Mouse (Mus musculus): ENCODE measurements around the gene Dnm2.
A peak's percentile ranks its signal among the peaks of the same experiment; 100 is the strongest.

The Dnm2 gene

DNA sequence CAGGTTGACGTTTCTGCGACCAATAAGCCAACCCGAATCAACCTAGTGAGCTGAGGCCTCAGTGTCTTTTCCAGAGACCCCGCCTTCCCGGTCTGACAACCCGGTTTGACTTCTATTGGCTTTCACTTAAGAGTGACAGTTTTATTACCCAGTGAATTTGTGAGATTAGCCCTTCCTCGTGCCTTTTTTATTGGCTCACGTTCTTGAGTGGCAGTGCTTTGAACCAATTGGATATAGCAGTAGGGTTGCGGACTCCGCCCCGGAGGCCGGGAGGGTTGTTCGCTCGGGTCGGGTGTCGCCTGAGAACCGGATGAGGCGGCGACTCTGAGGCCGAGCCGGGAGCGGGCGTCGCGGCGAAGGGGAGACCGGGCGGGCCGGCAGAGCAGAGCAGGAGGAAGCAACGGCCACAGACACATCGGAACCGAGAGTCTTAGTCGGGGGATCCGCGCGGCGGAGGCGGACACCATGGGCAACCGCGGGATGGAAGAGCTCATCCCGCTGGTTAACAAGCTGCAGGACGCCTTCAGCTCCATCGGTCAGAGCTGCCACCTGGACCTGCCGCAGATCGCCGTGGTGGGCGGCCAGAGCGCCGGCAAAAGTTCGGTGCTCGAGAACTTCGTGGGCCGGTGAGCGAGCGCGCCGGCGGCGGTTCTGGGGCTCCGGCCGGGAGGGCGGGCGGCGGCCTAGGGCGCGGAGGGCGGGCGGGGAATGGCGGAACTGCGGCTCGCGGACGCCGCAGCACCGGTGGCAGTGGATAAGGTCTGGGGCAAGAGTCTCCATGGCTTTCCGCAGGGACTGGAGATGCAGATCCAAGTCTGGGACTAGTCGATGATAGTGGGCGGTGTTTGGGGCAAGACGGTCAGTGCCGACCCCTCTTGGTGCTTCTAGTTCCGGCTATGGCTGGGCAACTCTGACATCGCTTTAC, at the start of gene Dnm2:
Dnm2 (plus strand) TSS at position 278 of the 925 bp plus-strand sequence.
- peak; percentile 100 for DNase-seq (ENCODE audit: extremely low spot score)

DNA sequence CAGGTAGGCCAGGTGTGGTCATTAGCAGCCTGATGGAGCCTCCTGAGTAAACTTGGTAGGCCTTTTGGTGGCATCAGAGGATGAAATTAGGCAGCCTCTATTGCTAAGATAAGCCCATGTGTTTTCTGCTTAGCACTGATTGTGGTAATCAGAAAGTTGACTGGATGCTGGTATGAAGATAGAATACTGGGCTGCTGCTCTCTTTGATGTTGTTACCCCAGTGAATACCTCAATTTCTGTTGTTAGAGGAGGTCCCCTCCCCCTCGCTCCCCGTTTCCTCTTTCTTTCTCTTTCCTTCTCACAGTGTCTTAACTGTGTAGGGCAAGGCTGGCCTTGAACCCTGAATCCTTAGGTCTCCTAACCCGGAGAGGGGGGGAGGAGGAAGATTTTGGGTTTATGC, 45.5 kb upstream of the Dnm2 start:
- no peak for DNase-seq (ENCODE audit: extremely low spot score)

DNA sequence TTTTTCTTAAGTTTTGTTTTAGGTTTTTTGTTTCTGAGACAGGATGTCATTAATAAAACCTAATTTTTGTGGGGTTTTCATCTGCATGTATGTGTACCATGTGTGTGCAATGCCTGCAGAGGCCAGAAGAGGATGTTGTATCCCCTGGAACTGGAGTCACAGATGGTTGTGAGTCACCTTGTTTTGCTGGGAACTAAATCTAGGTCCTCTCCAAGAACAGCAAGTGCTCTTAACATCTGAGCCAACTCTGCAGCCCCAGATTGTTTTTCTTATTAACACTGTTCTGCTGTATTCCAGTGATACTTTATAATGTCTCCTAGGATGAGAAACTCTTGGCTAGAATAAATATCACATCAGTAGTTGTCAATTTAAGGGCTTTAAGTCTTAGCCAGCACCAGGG, 43.8 kb upstream of the Dnm2 start:
- DNase-seq (ENCODE audit: extremely low spot score), result no peak

DNA sequence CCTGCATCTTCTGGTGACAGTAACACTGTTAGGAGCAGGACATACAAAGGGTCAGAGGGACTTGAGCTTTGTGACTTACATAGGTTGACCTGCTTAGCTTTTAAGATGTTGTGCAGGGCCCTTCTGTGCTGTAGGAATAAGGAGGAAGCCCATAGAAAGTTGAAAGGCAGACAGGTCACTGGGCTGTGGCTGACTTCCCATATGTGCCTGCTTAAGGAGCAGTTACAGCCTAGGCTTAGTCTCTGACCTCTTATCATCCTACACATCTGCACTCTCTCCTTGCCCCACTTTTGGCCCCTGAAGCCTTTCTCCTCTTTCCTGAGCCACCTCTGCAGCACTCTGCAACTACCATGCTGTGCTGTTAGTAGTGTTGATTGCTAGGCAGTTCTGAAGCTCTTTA, 40.7 kb upstream of the Dnm2 start:
- no peak for DNase-seq (ENCODE audit: extremely low spot score)

DNA sequence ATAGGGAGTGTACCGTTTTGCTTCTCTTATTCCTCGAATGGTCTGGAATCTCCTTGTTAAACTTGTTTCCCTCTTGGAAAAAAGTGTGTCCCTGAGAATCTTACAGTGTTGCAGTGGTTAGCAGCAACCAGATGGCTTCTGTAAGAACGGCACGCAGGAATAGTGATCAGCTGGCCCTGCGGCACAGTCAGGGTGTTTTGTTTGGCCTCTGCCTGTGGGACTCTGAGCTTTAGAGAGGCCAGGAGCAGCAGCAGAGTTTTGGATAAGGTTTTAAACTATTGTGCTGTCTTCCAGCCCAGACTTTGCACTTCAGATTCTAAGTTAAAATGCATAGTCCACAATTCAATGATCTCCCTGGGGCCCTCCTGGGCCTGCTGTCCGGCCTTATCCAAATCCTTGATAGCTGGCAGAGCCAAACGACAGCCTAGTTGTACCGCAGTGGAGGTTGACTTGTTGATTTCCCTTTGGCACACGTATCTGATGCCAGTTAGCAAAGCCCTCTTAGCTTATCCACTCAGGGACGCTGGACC, 32.0 kb upstream of the Dnm2 start:
- DNase-seq (ENCODE audit: extremely low spot score), result no peak

DNA sequence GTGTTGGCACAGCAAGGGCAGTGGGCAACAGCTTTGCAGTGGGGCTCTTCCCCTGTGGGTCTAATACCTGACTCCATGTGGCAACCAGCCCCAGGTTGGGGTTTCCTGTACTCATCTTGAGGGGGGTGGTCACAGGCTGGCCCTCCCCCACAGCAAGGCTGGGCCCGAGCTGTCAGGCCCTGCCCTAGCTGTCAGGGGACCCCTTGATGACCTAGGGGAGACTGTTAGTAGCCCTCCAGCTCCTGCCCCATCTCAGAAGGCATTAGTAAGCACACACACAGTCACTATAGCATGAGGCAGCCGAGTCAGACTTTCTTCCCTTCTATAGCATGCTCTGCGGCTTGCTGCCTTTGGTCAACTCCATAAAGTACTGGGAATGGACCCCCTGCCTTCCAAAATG, 29.0 kb upstream of the Dnm2 start:
- no peak for DNase-seq (ENCODE audit: extremely low spot score)

DNA sequence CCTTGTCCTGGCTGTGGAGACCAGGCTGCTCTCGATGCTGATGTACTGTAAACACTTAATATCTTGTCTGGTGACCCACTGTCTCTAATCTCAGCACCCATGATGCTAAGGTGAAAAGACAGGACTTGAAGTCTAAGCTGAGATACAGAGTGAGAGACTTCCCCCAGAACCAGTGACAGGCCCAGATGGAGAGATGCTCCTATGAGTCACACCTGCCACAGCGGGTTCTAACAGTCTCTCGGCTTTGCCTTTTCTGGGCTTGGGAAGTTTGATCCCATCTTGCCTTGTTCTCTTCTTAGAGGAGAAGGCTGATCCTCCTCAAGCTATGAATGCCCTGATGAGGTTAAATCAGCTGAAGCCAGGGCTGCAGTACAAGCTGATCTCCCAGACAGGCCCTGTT, 27.5 kb upstream of the Dnm2 start:
- DNase-seq (ENCODE audit: extremely low spot score), result no peak

DNA sequence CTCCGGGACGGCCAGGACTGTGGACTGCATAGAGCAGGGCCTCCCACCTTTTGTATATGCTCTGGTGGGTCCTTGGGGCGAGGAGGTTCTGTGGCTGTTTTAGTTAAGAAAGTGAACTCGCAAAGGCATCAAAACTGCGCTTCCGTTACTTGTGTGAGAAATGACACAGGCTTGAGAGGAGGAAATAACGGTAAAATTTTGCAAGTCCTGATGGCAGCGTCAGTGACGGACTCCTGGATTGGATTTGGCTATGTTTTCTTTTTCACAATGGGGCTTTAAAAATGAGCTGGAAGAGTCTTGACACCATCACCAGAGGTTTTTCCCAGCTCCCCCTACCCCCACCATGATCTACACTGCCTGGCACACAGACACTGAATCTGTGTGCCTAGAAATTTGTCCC, 23.7 kb upstream of the Dnm2 start:
- no peak for DNase-seq (ENCODE audit: extremely low spot score)

DNA sequence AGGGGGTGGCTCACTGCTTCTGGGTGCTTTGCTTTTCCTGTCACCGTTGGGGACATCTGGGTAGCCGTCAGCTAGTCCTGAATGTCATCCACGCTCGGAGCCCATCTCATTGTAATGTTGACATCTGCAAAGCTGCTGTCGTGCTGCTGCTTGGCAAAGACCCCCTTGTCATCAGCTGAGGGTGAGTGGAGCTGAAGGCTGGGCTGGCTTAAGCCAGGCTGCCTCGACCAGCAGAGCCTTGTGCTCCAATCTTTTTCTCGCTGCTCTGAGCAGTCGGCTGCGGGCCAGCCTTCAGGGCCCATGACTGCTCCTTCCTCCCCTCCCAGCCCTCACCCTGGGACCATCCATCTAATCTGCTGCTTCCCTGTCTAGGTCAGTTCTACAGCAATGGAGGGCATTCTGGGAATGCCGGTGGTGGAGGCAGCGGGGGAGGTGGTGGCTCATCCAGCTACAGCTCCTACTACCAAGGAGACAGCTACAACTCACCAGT, 21.9 kb upstream of the Dnm2 start:
- no peak for DNase-seq (ENCODE audit: extremely low spot score)

DNA sequence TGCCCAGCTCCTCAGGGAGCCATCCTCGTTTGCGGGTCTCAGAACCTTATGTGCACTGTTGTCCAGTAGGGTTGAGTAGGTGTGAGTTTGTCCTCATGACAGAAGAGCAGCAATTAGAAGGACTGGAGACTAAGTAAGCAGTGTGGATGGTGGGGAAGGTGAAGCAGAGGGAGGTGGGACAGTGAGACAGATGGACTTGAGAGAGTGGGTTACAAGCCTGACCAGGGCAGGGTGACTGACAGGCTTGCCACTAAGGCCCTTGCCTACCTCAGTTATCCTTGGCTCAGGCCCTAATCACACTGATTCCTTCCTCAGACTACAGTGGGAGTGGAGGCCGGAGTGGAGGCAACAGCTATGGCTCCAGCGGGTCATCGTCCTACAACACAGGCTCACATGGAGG, 21.0 kb upstream of the Dnm2 start:
- no peak for DNase-seq (ENCODE audit: extremely low spot score)

DNA sequence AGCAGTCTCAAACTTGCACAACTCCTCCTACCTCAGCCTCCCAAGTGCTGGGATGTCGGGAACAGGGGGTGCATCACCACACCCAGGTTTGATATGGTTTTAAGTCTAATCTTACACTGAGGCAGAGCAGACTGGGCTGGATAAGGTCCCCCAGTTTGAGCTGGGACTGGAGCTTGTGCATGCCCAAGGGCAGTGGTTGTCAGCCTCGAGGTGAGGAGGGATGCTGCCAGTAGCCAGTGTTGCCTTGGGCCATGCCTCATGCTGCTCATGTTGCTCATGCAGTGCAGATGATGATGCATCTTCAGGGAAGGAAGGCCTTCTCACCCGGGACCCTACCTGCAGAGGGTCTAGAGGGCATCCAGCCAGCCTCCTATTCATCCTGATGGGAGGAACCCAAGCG, 19.2 kb upstream of the Dnm2 start:
- no peak for DNase-seq (ENCODE audit: extremely low spot score)

DNA sequence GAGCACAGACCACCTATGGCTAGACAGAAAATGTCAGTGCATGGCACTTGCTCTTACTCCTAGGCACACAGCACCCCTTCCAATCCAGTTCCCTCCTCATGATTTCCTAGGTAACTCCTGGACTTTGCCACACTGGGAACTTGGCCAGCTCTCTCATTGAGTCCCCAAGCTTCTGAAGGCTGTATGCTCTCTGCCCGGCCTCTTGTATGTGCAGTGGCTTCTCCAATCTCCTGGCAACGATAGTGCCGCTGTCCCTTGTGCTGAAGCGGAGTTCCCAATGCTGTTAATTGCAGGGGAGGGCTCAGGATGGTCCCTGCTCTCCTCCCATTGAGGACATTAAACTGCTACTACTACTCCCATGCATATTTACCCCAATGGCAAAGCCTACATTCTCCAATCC, 16.8 kb upstream of the Dnm2 start:
- peak; percentile 39 for DNase-seq (ENCODE audit: extremely low spot score)

DNA sequence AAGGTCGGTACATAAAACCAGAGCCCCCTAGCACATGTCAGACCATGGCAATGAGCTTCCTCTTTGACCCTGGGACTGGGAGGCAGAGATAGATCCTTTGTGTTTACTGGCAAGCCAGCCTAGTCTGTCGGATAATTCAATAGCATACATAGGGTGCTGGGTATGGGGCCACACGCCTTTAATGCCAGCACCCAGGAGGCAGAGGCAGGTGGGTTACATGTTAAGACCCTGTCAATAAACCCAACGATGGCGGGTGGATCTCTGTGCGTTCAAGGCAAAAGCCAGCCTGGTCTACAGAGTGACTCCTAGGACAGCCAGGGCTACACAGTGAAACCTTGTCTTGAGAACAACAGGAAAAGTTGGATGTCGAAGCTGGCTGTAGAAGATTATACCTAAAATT, 16.1 kb upstream of the Dnm2 start:
- DNase-seq (ENCODE audit: extremely low spot score), result no peak

DNA sequence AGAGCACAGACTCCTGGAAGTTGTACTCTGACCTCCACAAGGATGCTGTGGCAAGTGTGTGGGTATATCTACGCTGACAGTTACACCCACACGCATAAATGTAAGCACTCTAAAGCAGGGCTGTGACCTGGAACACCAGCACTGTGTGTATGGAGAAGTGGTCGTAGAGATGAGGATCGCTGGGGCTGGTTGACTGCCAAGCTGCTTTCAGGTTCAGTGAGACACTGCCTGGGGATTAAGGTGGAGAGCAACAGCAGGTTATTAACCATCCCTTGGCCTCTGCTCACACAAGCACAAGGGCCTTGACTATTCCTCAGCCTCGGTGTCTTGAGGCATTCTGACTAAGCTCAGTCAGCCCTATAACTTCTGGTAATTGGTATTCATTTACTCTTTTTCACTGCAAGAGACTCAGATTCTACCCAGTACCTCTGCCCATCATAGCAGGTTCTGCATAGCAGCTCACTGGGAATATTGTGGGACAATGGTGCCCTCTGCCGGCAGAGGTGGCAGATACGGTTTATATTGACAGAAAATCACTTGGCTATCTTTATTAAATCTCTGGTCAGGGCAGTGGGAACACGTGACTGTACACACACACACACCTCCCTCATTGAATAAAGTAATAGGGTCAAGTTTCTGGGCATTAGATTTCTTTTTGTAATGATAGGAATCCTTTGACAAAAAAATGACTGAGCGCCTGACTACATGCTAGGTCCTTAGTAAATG, 15.0 kb upstream of the Dnm2 start:
- peak; percentile 79 for DNase-seq (ENCODE audit: extremely low spot score)

DNA sequence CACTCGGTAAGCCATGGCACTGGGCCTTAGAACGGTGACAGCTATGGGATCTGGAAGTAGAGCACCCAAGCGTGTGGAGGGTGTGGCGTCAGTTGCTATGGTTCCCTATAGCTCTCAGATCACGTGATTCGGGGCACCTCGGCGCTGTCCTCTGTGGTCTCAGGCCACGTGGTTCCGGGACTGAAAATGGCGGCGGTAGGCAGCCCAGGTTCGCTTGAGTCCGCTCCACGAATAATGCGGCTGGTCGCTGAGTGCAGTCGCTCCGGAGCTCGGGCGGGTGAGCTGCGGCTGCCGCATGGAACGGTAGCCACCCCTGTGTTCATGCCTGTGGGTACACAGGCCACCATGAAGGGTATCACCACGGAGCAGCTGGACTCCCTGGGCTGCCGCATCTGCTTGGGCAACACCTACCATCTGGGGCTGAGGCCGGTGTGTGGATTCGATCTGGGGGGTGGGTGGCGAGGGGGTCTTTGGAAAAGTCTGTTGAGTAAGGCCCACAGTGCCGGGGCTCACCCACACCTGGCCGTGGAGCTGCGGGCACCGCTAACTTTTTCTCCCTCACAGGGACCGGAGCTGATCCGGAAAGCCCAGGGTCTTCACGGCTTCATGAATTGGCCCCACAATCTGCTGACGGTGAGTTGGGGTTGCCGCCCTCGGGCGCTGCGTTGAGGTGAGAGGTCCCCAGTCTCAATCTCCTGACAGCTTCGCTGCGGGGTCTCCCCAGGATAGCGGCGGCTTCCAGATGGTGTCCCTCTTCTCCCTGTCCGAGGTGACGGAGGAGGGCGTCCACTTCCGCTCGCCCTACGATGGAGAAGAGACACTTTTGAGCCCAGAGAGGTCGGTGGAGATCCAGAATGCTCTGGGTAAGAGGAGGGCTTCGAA, 12.8 kb upstream of the Dnm2 start, which contains the start of gene Qtrt1:
Qtrt1 (plus strand) TSS at position 169 of the 882 bp plus-strand sequence.
- DNase-seq (ENCODE audit: extremely low spot score), result peak; percentile 85

DNA sequence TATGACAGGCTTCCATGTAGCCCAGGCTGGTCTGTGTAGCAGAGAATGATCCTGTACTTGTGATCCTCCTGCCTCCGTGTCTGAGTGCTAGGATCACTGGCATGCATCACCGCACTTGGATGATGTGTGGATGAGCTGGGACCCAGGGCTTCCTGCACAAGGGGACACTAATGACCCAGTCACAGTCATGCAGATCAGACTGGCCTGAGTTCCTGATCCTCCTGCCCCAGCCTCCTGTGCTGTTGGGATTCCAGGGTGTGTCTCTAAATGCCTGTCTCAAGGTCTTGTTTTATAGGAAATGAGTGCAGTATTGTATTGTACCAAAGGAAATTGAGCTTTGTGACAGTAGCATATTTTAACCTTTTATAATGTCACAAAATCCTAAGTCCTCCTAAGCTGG, 6.8 kb upstream of the Dnm2 start:
- DNase-seq (ENCODE audit: extremely low spot score), result no peak

DNA sequence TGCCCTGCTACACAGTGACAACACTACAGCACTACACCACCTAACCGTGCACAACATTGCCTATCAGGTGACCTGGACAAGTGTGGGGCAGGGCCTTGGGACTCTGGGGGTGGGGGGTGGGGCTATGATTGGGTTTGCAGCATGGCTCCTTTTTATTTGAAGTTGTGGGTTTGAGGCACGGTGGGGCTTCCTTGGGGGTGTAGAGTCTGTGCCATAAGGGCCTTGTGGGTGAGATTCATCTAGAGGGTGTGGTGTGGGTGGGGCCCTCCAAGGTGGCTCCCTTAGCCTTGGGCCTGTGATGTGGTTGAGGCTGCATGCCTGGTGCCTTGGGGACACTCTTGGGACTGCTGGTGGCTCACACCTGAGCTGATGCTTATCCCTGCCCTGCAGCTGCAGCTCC, 5.1 kb upstream of the Dnm2 start:
- DNase-seq (ENCODE audit: extremely low spot score), result no peak

DNA sequence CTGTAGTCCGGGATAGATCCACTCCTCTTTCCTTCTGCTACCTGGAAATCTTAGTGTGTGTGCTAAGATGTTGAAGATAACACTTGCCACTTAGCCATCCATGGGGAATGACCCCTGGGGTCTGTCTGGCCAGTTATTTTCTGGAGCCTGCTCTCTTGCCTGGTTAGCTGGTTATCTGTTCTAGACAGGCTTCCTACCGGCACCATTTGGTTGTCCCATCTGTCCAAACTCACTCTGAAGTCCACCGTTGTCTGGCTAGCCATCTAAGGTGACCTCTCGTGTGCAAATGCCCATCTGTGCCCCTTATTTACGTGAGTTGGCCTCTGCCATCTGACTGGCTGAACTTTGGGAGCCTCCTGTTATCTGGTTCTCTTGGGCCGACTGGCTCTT, 843 bp downstream of the Dnm2 start:
- DNase-seq (ENCODE audit: extremely low spot score), result no peak

DNA sequence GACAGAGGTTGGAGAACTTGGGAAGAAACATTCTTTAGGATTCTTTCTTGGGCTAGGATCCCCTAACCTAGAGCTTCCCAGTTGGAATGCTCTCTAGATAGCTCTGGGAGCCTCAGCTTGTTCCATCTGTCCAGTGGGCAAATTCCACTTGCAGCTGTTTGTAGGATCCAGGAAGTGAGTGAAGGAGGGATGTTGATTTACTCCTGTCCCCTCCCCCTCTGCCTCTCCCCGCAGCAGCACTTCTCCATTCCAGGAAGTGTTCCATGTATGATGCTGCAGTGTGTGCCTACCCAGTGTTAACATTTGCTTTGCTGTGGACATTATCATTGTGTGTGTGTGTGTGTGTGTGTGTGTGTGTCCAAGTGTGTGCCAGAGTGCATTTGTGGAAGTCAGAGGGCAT, 1.3 kb downstream of the Dnm2 start:
- no peak for DNase-seq (ENCODE audit: extremely low spot score)

DNA sequence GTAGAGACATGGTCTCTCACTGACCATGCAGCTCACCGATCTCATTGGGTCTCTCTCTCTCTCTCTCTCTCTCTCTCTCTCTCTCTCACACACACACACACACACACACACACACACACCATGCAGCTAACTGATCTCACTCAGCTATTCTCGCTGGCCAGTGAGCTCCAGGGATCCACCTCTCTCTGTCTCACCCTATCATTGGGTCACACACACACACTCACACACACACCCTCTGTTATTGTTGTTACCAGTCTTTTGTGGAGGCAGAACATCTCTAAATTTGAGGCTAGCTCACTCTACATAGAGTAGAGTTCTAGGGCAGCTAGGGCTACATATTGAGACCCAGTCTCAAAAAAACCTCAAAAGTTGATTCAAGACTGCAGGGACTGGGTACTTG, 1.8 kb downstream of the Dnm2 start:
- no peak for DNase-seq (ENCODE audit: extremely low spot score)

DNA sequence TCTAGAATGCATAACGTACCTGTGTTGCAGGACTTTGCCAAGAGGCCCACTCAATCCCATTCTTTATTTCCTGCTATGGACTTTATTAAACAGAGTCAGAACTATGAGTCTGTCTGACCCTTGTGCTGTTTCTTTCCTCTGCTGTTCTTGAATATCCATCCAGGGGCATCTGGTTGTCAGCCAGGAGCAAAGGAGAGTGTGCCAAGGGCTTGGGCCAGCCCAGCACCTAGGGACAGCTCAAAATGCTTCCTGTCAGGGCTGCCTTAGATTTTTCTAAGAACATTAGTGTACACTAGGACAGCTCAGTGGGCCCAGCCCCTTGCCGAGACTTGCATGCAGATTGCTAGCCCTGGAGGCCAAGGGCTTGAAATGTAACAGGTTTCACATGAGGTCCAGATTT, 3.1 kb downstream of the Dnm2 start:
- DNase-seq (ENCODE audit: extremely low spot score), result no peak

DNA sequence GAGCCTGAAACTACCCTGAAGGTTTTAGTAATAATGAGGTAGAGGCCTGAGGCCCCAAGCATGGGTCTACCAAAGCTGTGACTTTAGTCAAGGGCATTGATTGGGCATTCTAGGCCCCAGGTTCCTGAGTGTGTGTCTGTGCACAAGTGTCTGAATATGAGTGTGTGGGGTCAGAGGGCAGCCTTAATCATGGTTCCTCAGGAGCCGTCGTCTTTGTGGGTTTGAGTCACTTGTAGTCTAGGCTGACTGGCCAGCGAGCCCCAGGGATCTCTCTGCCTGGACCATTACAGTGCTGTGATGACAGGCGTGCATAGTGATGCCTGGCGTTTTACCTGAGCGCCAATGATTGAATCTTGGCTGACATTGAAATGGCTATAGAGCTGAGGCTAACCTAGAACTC, 3.5 kb downstream of the Dnm2 start:
- no peak for DNase-seq (ENCODE audit: extremely low spot score)

All from embryo, embryonic 9.5 days (tissue).